Mouse (Mus musculus): ENCODE results near the gene Trak1.

- TF ChIP-seq GATA1 (IDR thresholded peaks at IDR 0.05; ENCODE audit: borderline replicate concordance, low read length), result no peak
- no peak for TF ChIP-seq FLI1 (IDR thresholded peaks at IDR 0.05; ENCODE audit: low read length)
Measured at GRCm38 (mm10) chr9:121405792-121406191, 108.5 kb downstream of the Trak1 start.

Measured in megakaryocyte, embryonic 14.5 days (primary cell).